Mouse (Mus musculus): ENCODE results near the gene Rpf2. TPM values are rescaled to one million over a fixed set of nuclear protein-coding genes. Genes with fewer than 3 reads are reported as not detected.

Rpf2 gene
- total RNA-seq, 2 experiments from 2014 or later, result 18.7 to 20.3 TPM

Other genes starting within 250 kb of the Rpf2 start
- gene Mfsd4b1, start 221.8 kb downstream of the Rpf2 start, total RNA-seq (2021), result under 1 TPM; 0.40 to 0.65 TPM
- 10 to 100 TPM; 27.7 to 28.0 TPM for gene Slc16a10, start 104.8 kb downstream of the Rpf2 start, total RNA-seq (2021)
- gene Gtf3c6, start 11.1 kb upstream of the Rpf2 start, total RNA-seq (2021), result 10 to 100 TPM; 28.2 to 30.1 TPM
- gene Amd1, start 55.1 kb upstream of the Rpf2 start, total RNA-seq (2021), result 10 to 100 TPM; 16.7 to 21.3 TPM
- gene Cdk19, start 92.5 kb upstream of the Rpf2 start, total RNA-seq (2021), result 1 to 10 TPM; 7.2 to 8.4 TPM